Mouse (Mus musculus): Measurements from ENCODE around the gene Kif7. TPM values are rescaled to one million over a fixed set of nuclear protein-coding genes. Genes with fewer than 3 reads are reported as not detected.

Gene Kif7
- total RNA-seq, 2 experiments from 2014 or later: 1.9 to 2.4 TPM

- peak; percentile 35 to 66 for DNase-seq (ENCODE audit: extremely low spot score in 1 of 2, low spot score in 1 of 2)
Observed at GRCm38 (mm10) chr7:79728219-79728618, 12.7 kb upstream of the Kif7 start.

- peak in 1 of 2 experiments; percentile 67 for DNase-seq (ENCODE audit: extremely low spot score in 1 of 2, low spot score in 1 of 2)
Observed at GRCm38 (mm10) chr7:79727091-79727490, 11.6 kb upstream of the Kif7 start.

- DNase-seq (ENCODE audit: extremely low spot score in 1 of 2, low spot score in 1 of 2): peak; percentile 33 to 50
Observed at GRCm38 (mm10) chr7:79721386-79721977, 6.0 kb upstream of the Kif7 start.

- no peak for DNase-seq (ENCODE audit: extremely low spot score in 1 of 2, low spot score in 1 of 2)
Observed at GRCm38 (mm10) chr7:79710831-79711230, 4.7 kb downstream of the Kif7 start.

- DNase-seq (ENCODE audit: extremely low spot score in 1 of 2, low spot score in 1 of 2): peak; percentile 36 to 57
Observed at GRCm38 (mm10) chr7:79710130-79710607, 5.4 kb downstream of the Kif7 start.

GRCm38 (mm10) chr7:79705210-79705609 lies 10.3 kb downstream of the Kif7 start:
- no peak for DNase-seq (ENCODE audit: extremely low spot score in 1 of 2, low spot score in 1 of 2)

GRCm38 (mm10) chr7:79702755-79703154 lies 12.8 kb downstream of the Kif7 start:
- DNase-seq (ENCODE audit: extremely low spot score in 1 of 2, low spot score in 1 of 2): no peak

GRCm38 (mm10) chr7:79696495-79696894 lies 19.0 kb downstream of the Kif7 start:
- DNase-seq (ENCODE audit: extremely low spot score in 1 of 2, low spot score in 1 of 2): no peak

GRCm38 (mm10) chr7:79680231-79680630 lies 35.3 kb downstream of the Kif7 start:
- DNase-seq (ENCODE audit: extremely low spot score in 1 of 2, low spot score in 1 of 2): no peak

- no peak for DNase-seq (ENCODE audit: extremely low spot score in 1 of 2, low spot score in 1 of 2)
Observed at GRCm38 (mm10) chr7:79679186-79679585, 36.3 kb downstream of the Kif7 start.

- no peak for DNase-seq (ENCODE audit: extremely low spot score in 1 of 2, low spot score in 1 of 2)
Observed at GRCm38 (mm10) chr7:79670900-79671604, 44.5 kb downstream of the Kif7 start.

- DNase-seq (ENCODE audit: extremely low spot score in 1 of 2, low spot score in 1 of 2): no peak
Observed at GRCm38 (mm10) chr7:79666690-79667089, 48.8 kb downstream of the Kif7 start.

GRCm38 (mm10) chr7:79661253-79661890 lies 54.1 kb downstream of the Kif7 start:
- DNase-seq (ENCODE audit: extremely low spot score in 1 of 2, low spot score in 1 of 2): no peak

- DNase-seq (ENCODE audit: extremely low spot score in 1 of 2, low spot score in 1 of 2): no peak
Observed at GRCm38 (mm10) chr7:79660291-79661150, 55.0 kb downstream of the Kif7 start.

- DNase-seq (ENCODE audit: extremely low spot score in 1 of 2, low spot score in 1 of 2): peak; percentile 73 to 83
Observed at GRCm38 (mm10) chr7:79659578-79660290, 55.8 kb downstream of the Kif7 start, which contains the start of gene Ticrr. Ticrr (plus strand) TSS chr7:79660196.

GRCm38 (mm10) chr7:79654586-79654985 lies 60.9 kb downstream of the Kif7 start:
- DNase-seq (ENCODE audit: extremely low spot score in 1 of 2, low spot score in 1 of 2): no peak

GRCm38 (mm10) chr7:79654185-79654584 lies 61.3 kb downstream of the Kif7 start:
- DNase-seq (ENCODE audit: extremely low spot score in 1 of 2, low spot score in 1 of 2): no peak

- DNase-seq (ENCODE audit: extremely low spot score in 1 of 2, low spot score in 1 of 2): peak; percentile 48 to 87
Observed at GRCm38 (mm10) chr7:79649005-79649404, 66.5 kb downstream of the Kif7 start.
